Mouse (Mus musculus) spleen, embryonic (tissue): ENCODE data around the gene Nat8f2.
"Not testable (repeated sequence)": the region's sequence is repeated elsewhere in the genome, so short reads cannot be mapped to it uniquely, and the experiment has no call there.

ENCODE experiments used
- CTCF ChIA-PET: fragments of 350-600 bp; sonication (Branson Sonifier 250); formaldehyde crosslinking; loops from one replicate; lab custom pipeline; 2022; lab: Charles Lee

Gene Nat8f2

DNA sequence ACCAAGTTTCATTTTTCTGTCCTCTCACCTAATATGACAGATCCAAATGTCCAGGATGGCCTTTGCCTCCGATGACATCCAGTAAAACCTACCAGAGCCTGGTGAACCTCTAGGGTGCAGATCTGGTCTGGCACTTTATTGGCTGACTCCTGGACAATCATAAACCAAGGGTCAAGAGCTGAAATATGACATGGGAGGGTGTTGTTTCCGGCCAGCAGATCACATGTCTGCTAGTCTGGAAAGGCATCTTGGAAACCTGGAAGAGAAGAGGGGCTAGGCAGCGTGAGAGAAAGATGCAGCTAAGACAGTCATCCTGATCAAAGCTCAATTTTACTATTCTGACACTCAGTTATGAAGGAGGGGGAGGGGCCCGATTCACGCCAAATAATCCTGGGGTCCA, at the start of gene Nat8f2:
TSS of gene Nat8f2 (minus strand) at position 153 of the 400 bp plus-strand sequence.
- CTCF ChIA-PET = not testable (repeated sequence)

DNA sequence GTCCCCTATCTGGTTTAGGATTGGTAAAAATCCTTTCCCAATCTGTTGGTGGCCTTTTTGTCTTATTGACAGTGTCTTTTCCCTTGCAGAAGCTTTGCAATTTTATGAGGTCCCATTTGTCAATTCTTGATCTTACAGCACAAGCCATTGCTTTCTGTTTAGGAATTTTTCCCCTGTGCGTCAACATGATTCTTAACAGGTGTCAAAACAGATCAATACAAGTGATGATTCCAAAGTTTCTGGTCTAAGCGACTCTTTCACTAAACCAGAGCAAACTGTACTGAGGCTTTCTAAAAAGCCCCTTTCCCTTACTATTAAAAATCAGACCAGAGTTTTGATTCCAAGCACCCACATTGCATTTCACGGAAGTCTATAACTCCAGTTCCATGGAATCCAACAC, 49.4 kb upstream of the Nat8f2 start:
- CTCF ChIA-PET = not testable (repeated sequence)

DNA sequence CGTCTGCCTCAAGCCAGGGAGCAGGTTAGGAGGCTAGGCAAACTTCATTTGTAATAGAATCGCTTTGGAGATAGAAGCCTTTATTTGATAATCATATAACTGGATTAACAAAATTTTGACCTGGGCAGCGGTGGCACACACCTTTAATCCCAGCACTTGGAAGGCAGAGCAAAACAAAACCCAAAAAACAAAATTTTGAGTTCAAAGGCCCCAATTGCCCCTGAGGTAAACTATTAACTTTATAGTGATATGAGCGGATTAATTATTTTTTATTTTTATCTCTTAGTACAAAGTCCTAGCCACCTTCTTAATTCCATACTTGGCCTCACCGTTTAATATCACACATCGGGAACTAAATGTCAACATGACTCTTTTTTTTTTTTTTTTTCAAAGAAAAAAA, 47.6 kb upstream of the Nat8f2 start:
- CTCF ChIA-PET = no interaction called here

DNA sequence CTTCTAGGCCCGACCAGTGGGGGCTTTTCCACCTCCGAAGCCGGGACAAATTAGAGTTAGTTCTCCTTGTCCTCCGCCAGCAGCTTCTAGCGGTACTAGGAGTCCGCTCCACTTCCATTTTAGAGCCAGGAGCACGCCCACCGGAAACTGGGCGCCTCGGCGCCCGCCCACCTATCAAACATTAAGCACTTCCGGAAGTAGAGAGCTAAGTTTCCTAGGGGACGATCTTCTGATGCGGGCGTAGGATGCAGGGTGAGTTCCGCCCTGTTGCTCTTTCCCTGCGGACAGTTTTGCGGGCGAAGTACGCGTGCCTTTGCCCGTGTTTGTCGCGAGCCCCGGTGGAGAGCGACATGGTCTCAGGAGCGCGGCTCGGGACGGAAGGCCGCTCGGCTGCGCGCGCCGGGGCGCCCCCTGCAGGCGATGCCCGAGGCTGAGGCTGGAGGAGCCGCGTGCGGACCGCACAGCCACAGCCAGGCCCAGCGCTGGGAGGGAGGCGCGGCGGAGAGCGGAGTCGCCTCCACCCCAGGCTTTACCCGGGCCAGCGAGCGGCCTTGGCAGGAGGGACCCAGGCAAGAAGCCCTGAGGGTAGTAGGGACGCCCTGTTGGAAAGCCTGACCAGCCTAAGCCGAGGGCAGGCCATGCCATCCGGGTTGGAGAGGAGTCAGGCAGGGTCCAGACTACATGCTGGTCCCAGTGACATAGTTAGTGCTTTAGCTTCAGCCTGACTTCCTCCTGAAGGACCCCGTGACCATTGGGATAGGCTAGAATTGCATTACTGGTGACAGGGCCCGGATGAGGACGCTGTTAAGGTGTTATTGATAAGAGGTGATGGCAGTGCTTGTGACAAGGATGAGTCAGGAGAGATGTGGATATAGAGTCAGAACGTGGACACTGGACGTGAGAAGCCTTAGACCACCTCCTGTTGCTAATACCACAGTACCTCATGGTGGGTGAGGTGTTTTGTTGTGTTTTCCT, 46.9 kb upstream of the Nat8f2 start, which contains the start of gene Nat8f1:
TSS of gene Nat8f1 (minus strand) at position 149 of the 975 bp plus-strand sequence.
- CTCF ChIA-PET = interaction anchor here (1.2 kb wide), 1 partner anchor 22 kb away, joined by 3 read pairs; no protein-coding TSS in a partner anchor

DNA sequence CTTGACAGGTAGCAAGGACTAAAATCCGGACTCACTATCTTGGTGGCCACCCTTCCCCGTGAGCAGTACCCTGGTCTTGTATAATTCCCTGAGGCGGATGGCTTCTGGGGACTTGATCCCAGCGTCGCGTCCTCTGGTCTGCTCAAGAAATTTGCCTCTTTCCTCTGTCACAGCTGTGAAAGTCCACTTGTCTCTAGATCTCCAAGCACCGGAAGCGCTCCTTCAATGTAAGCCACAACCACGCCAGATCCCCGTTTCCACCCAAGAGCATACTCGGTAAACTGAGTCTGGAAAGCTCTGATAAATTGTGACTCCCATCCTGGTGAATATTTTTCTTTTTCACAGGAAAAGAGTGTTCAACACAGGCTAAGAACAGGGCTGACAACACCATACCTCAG, 46.2 kb upstream of the Nat8f2 start:
- CTCF ChIA-PET = interaction anchor here (0.8 to 1.2 kb wide), 4 partner anchors 11 to 89 kb away, joined by 3 to 4 read pairs (median 3); partner anchors contain the start of gene Nat8f4

DNA sequence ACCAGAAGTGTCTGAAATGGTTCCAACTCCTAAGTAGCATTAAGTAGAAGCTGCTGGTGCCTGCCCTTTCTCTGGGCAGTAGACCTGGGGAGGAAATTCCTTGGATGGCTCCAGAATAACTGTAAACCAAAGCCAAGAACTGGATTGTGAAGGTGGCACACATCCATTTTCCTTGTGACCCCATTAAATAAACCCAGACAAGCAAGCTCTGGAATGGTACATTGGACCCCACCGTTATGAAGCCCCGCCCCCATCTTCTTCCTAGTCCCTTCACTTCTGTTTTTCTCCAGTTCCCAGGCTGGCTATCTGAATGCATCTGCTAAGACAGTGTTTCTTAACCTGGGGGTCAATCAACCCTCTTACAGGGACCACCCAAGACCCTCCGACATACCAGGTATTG, 42.6 kb upstream of the Nat8f2 start, which contains the start of gene Tprkb:
TSS of gene Tprkb (plus strand) at position 279 of the 400 bp plus-strand sequence.
- CTCF ChIA-PET = no interaction called here

DNA sequence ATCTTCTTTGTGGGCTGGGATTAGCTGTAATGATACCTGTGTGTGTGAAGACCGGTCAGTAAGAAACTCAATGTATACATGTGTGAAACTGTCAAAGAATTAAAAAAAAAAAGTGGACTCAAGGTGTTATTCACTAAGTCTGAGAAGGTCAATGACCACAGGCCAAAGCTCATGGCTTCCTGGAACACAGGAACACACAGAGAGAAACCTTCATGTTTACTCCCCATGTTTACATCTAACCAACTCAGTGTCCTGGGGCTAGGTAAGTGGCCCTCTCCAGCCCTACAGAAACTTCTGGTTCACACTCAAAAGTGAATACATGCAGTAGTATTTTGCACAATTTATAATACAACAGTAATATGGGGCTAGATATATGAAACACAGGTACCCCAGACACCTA, 40.7 kb upstream of the Nat8f2 start:
- CTCF ChIA-PET = no interaction called here

DNA sequence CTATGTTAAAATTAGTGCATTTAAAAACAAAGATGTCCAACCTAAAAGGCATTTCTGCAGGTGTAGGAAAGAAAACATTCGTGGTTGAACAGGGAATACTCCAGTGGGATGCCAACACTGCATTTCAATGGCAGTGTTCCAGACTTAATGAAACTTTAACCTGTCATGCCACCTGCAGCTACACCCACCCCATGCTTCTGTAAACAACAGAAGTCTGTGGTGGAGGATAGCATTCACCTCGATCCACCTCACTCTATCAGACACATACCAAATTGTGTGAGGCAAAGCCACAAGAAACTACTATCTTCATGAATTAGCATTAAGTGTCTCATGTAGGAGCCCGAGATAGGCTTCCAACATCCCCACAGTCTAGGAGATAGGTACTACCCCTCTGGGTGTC, 39.4 kb upstream of the Nat8f2 start:
- CTCF ChIA-PET = no interaction called here

DNA sequence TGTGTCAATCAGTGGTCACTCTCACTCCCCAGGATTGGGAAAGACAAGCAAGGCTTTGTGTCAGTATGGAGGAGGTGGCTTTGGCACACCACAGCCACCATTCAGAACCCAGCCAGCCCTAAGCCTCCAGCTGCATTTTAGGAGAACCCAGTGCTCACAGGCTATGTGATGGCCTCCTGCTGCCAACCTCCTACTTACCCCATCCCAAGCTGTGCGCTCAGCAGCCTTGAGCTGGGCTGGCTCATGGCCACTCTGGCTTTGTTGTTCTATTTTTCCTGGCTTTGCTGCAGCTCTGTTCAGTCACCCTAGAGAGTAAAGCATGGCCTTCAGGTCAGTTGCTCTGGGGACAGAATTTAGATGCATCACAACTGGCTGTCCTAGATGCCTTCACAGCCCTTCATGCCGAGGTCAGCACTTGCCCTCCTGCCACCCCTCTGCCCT, 38.0 kb upstream of the Nat8f2 start:
- CTCF ChIA-PET = not testable (repeated sequence)

DNA sequence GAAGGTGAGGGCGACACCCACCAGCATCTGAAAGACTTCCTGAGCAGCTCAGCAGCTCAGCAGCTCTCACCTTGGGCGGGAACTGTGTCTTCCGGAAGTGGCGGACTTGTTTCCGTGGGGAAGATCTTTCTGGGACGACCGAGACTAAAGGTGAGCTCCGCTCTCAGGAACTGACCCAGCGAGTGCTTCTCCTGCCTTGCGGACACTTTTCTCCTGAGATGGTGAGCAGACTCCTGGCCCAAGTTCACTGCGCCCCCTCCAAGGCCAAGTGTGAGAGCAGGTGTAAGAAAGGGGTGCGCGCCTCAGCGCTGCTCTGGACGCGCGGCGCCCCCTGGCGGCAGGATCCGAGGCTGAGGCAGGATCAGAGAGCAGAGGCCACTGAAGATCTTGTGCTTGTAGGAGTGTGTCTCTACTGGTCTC, 35.7 kb upstream of the Nat8f2 start, which contains the start of gene Nat8f4:
TSS of gene Nat8f4 (minus strand) at position 243 of the 420 bp plus-strand sequence.
- CTCF ChIA-PET = interaction anchor here (0.6 kb wide), 1 partner anchor 10 kb away, joined by 4 read pairs; no protein-coding TSS in a partner anchor

DNA sequence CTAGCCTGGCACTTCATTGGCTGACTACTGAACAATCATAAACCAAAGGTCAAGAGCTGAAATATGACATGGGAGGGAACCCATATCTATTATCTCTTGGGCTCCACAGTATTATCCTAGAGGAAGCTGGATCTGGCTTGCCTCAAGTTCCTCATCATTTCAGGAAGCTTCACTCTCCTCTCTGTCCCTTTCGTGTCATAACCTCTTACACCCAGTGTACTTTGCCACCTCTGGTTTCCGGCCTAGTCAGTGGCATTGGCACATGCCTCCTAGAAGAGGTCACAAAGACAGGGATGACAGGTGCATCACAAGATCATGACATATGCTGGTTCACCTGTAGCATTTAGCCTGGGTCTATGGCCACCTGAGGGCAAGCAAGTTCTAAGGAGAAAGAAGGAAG, 33.3 kb upstream of the Nat8f2 start:
- CTCF ChIA-PET = no interaction called here

DNA sequence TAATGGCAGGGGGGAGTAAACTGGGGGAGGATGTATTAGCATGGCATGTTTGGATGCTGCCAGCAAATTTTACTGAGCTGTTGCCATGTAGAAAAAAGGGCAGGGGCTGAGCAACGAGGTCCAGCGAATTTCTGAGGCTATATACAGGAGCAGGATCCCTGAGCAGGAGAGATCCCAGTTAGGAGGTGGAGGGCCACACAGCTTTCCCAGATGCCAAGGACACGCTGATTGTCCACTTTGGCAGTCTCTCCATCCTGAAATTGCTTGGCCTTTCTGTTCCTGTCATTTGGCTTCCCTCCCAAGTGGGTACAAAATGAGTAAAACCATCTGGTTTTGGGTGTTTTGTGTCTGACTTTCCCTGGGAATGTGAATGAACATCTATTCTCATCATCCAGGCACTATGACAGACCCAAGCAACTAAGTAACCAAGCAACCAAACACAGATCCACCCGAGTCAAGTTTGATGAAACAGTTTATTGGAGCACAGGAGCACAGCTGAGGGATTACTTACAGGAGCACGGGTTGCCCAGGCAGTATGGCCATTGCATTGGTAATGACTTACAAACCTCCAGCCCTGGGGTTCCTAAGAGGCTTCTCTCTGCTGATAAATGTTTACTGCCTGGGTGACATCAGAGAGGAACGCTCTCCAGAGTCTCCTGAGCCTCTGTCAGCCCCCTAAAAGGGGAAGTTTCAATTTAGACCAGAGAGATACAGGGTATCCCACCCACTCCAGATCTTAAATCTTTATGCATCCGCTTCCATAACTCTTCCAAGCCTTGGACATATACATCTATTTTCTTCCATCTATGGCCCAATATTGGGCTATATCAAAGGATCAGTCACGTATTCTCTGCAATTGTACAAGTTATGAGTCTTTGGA, 29.9 kb upstream of the Nat8f2 start:
- CTCF ChIA-PET = not testable (repeated sequence)

DNA sequence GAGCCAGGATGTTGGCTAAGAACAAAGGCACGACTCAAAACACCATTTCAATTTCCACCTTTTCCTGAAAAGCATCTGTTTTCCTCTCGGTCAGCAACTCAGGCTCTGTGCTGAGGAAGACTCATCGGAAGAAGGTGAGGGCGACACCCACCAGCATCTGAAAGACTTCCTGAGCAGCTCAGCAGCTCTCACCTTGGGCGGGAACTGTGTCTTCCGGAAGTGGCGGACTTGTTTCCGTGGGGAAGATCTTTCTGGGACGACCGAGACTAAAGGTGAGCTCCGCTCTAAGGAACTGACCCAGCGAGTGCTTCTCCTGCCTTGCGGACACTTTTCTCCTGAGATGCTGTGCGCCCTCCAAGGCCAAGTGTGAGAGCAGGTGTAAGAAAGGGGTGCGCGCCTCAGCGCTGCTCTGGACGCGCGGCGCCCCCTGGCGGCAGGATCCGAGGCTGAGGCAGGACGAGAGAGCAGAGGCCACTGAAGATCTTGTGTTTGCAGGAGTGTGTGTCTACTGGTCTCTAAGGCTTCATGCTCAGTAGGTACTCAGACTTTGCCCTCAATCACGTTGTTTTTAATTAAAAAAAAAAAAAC, 26.2 kb upstream of the Nat8f2 start:
- CTCF ChIA-PET = not testable (repeated sequence)

DNA sequence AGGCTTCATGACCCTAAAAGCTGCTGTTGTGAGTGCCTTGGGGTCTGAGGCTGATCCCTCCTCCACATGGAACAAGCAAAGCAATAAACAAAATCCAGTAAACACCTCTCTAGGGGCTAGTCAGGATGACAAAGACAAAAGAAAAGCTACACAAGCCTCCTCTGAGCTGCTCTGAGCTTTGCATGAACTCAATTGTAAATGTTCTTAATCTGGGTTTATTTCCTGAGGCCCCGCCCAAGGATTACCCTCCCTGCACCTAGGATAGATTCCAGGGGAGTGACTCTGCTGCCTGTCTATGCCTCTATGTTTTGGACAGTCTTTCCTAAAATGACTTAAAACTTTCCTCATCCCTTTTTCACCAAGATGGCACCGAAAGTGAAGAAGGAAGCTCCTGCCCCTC, 20.0 kb upstream of the Nat8f2 start:
- CTCF ChIA-PET = no interaction called here

DNA sequence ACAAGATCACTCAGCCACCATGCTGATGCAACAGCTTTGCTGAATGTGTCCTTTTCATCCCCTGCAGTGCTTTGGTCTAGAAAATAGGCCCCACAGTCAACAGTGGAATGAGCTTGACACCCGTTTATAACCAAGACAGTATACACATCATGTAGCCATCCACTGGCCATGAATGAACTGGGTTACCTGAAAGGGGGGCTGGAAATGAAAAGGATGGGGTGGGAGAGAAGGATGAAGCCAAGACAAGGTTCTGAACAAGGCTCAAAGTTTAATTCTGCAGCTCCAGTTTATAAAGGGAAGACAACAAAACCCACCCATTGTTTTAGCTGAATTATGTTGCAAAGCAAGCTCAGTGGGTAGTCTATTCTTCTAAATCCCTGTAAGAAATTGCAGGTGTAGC, 15.4 kb upstream of the Nat8f2 start:
- CTCF ChIA-PET = no interaction called here

DNA sequence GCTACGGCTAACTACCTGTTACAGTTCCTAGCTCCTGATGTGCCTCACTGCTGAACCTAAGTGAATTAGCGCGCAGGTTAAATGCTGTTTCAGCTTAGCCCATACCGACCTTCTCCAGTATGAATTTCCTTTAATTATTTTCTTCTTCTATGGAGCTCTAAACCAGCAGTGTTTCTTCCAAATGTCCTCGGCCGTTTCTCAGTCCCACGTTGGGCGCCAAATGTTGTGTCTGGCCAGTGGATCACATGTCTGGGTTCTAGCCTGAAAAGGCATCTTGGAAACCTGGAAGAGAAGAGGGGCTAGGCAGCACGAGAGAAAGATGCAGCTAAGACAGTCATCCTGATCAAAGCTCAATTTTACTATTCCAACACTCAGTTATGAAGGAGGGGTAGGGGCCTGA, 14.3 kb upstream of the Nat8f2 start:
- CTCF ChIA-PET = not testable (repeated sequence)

DNA sequence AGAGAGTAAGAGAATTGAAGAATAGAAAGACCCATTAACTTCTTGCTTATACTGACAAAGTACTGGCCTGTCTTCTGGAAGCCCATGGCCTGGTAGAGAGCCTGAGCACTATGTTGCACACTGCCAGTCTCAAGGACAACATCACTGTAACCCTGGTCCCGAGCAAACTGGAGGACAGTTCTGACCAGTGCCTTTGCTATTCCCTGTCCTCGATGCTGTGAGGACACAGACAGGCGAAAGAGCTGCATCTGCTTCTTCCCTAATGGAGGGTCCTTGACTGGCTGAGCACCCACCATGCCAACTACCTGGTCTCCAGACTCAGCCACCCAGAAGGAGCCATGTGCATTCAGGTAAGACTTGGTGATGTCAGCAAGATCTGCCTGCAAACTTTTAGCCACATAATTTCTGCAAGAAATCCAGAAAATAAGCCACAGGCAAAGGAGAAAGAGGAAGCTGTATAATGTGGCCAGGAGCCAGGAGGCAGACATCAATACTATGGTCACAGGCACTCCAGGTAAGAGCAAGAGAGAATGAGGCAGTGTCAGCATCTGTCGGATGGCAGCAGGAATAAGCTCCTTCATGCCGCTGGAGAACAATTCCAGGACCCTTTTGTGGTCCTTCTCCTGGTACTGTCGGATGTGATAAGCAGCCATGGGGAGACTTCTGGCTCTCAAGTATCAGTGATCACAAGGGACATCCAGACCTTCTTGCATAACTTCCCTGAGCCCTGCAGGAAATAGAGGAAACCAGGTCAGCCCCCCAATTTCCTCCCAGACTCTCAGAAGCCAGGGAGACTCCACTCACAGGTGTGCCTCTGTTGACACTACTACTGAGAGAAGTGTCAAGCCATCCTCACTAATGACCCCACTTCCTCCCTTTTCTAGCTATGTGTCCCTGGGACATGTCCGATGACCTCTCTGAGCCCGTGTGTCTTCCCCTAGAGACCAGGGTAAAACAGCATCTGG, 950 bp downstream of the Nat8f2 start:
- CTCF ChIA-PET = no interaction called here

DNA sequence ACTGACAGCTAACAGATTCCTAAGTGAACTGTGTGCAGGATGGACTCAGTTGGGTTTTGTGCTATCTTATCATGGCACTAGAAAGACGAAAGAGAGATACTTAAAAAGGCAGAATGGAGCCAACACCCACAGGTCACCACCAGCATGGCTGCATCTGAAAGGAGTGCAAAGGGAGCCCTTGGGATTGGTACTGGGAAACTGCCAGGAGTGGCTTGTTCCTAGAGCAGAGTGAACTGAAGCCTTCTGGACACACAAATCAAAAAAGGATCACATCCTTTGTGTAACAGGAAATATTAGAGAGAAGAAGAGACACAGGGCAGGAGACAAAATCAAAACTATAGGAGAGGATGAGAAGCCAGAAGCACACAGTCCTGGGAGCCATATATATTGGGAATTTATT, 2.0 kb downstream of the Nat8f2 start:
- CTCF ChIA-PET = not testable (repeated sequence)

DNA sequence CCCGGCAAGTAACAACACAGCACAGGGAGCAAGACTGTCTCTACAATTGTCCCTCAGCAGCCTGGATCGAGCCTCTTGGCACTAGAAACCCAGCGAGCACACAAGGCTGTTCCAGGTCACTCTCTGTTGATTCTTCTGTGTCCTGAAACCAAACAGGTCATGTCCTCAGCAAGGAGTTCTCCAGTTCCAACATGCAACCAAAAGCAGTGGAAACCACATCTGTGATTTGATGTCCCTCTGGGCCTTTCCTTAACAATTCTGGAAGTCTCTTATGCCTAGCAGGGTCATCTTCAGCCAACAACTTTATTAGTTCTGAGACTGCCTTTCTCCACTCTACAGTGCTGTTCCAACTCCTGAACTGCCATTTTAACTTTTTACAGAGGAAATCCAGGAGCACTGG, 2.8 kb downstream of the Nat8f2 start:
- CTCF ChIA-PET = not testable (repeated sequence)
